Mouse (Mus musculus) spleen, postnatal 0 days (tissue): ENCODE measurements around the gene Tox4. TPM values are rescaled to one million over a fixed set of nuclear protein-coding genes. Genes with fewer than 3 reads are reported as not detected.

Experiments
- polyA plus RNA-seq: library from polyadenylated mRNA; unstranded; fragments of >200 nt; fragmentation: Nextera tagmentation; extraction: Ambion mirVana; gene quantifications from 2 replicates; pipeline ENCODE4 v1.2.1, GENCODE M21; 2015

The Tox4 gene
- 17.4 and 18.6 TPM in 2 replicates for polyA plus RNA-seq

GRCm38 (mm10) chr14:52278932-52279746, at the start of gene Tox4, which contains the start of gene Rab2b:
TSS of gene Tox4 (plus strand) at chr14:52279146.
TSS of gene Rab2b (minus strand) at chr14:52279545.

GRCm38 (mm10) chr14:52257484-52258213, 21.3 kb upstream of the Tox4 start, which contains the start of gene Chd8:
TSS of gene Chd8 (minus strand) at chr14:52257780.

GRCm38 (mm10) chr14:52304644-52305271, 25.8 kb downstream of the Tox4 start, which contains the start of gene Mettl3:
TSS of gene Mettl3 (minus strand) at chr14:52305128.

GRCm38 (mm10) chr14:52327910-52328812, 49.2 kb downstream of the Tox4 start, which contains the start of gene Sall2:
TSS of gene Sall2 (minus strand) at chr14:52328762.

Other genes with a start within 250 kb of the Tox4 start
- not detected in 2 replicates for gene Olfr221, start 236.7 kb upstream of the Tox4 start, polyA plus RNA-seq
- 248 and 264 TPM in 2 replicates for gene Hnrnpc, start 175.1 kb upstream of the Tox4 start, polyA plus RNA-seq
- 74.6 and 76.8 TPM in 2 replicates for gene Rpgrip1, start 168.4 kb upstream of the Tox4 start, polyA plus RNA-seq
- gene Supt16, start 81.7 kb upstream of the Tox4 start, polyA plus RNA-seq = 45.3 and 48.2 TPM in 2 replicates
- 20.6 and 24.0 TPM in 2 replicates for gene Chd8, start 21.4 kb upstream of the Tox4 start, polyA plus RNA-seq
- gene Rab2b, start 399 bp downstream of the Tox4 start, polyA plus RNA-seq = 5.4 and 7.6 TPM in 2 replicates
- gene Mettl3, start 26.0 kb downstream of the Tox4 start, polyA plus RNA-seq = 22.5 and 23.3 TPM in 2 replicates
- gene Sall2, start 49.6 kb downstream of the Tox4 start, polyA plus RNA-seq = 3.2 and 5.2 TPM in 2 replicates
- not detected in 2 replicates for gene Olfr1513, start 77.3 kb downstream of the Tox4 start, polyA plus RNA-seq
- gene Olfr1512, start 100.0 kb downstream of the Tox4 start, polyA plus RNA-seq = not detected in 2 replicates
- not detected in 2 replicates for gene Olfr1511, start 118.2 kb downstream of the Tox4 start, polyA plus RNA-seq
- gene Olfr1510, start 135.2 kb downstream of the Tox4 start, polyA plus RNA-seq = not detected in 2 replicates
- gene Olfr1509, start 163.8 kb downstream of the Tox4 start, polyA plus RNA-seq = 0.13 TPM in 1 of 2 replicates, not detected in the other
- gene Olfr1508, start 188.3 kb downstream of the Tox4 start, polyA plus RNA-seq = not detected in 2 replicates
- not detected in 2 replicates for gene Olfr1507, start 216.6 kb downstream of the Tox4 start, polyA plus RNA-seq